Mouse (Mus musculus) liver, embryonic 16.5 days (tissue): ENCODE data around the gene Itfg2. TPM values are rescaled to one million over a fixed set of nuclear protein-coding genes. Genes with fewer than 3 reads are reported as not detected.
A peak's percentile ranks its signal among the peaks of the same experiment; 100 is the strongest.
"Not testable (repeated sequence)": the region's sequence is repeated elsewhere in the genome, so short reads cannot be mapped to it uniquely, and the experiment has no call there.

ENCODE experiments used
- ATAC-seq: fragments of 200-750 bp; cut with Nextera tagmentation; 2 replicates; pipeline ENCODE4 v1.8.0; 2017; ENCODE audit warnings: low read depth, mild to moderate bottlenecking, moderate number of reproducible peaks, moderate library complexity
- H3K27ac ChIP-seq: fragments of 300-500 bp; sonication (generic); 2 replicates; pipeline ENCODE4 v1.5.1; 2014; ENCODE audit warnings: mild to moderate bottlenecking, low read length
- H3K27me3 ChIP-seq: fragments of 300-500 bp; sonication (generic); 2 replicates; pipeline ENCODE4 v1.6.1; 2014; ENCODE audit warnings: low read depth, low read length, mixed read lengths; ENCODE audit not compliant: control insufficient read depth, insufficient read depth
- H3K36me3 ChIP-seq: fragments of 300-500 bp; sonication (generic); 2 replicates; pipeline ENCODE4 v1.6.1; 2014; ENCODE audit warnings: mild to moderate bottlenecking; ENCODE audit not compliant: control insufficient read depth, insufficient read depth
- H3K4me1 ChIP-seq: fragments of 300-500 bp; sonication (generic); 2 replicates; pipeline ENCODE4 v1.6.1; 2014; ENCODE audit warnings: low read depth, low read length, mixed read lengths; ENCODE audit not compliant: control insufficient read depth
- H3K4me2 ChIP-seq: fragments of 300-500 bp; sonication (generic); 2 replicates; pipeline ENCODE4 v1.6.1; 2014; ENCODE audit warnings: low read depth, low read length, mixed read lengths
- H3K4me3 ChIP-seq: fragments of 300-500 bp; sonication (generic); 2 replicates; pipeline ENCODE4 v1.5.1; 2014; ENCODE audit warnings: low read depth, mild to moderate bottlenecking, low read length
- H3K9ac ChIP-seq: fragments of 300-500 bp; sonication (generic); 2 replicates; pipeline ENCODE4 v1.6.1; 2014; ENCODE audit warnings: low read depth, low read length
- H3K9me3 ChIP-seq: fragments of 300-500 bp; sonication (generic); replicated peaks from 2 replicates; pipeline ENCODE4 v1.6.1; 2016; ENCODE audit warnings: low read length; ENCODE audit not compliant: control insufficient read depth
- WGBS: fragments of 180-500 bp; shearing (Covaris S2); extraction: QIAGEN DNeasy Blood & Tissue Kit; methylation state at CpG from one replicate; pipeline ENCODE4 v1.1.7; 2014; ENCODE audit not compliant: insufficient replicate concordance; 5-methylcytosine and 5-hydroxymethylcytosine counted together
- polyA plus RNA-seq: library from polyadenylated mRNA; unstranded; fragments of >200 nt; fragmentation: Nextera tagmentation; extraction: Ambion mirVana; gene quantifications from 2 replicates; pipeline ENCODE4 v1.2.1, GENCODE M21; 2015

Gene Itfg2
- polyA plus RNA-seq, 1 experiment from 2014 or later: 11.9 TPM

GRCm38 (mm10) chr6:128380594-128381167 lies 44.0 kb downstream of the Itfg2 start:
- ATAC-seq, H3K36me3 ChIP-seq, H3K4me3 ChIP-seq, H3K9ac ChIP-seq, H3K9me3 ChIP-seq, H3K27ac ChIP-seq, H3K4me2 ChIP-seq, H3K4me1 ChIP-seq, H3K27me3 ChIP-seq: not testable (repeated sequence)
- WGBS: 6% methylated on average over 1 of the region's 1 CpGs

GRCm38 (mm10) chr6:128379636-128380035 lies 45.1 kb downstream of the Itfg2 start:
- no peak overlapping the region for H3K27ac ChIP-seq
- no peaks in the 10 kb centered on the region for H3K27me3 ChIP-seq
- no peaks in the 10 kb centered on the region for H3K4me1 ChIP-seq
- no peak overlapping the region for H3K9ac ChIP-seq
- 56% methylated on average over 16 of the region's 16 CpGs for WGBS
- H3K4me2 ChIP-seq: no peak overlapping the region
- no peak overlapping the region for H3K4me3 ChIP-seq
- no peaks in the 10 kb centered on the region for H3K9me3 ChIP-seq
- peaks cover 3% of the 10 kb centered on the region; the same call in 1 of the 2 replicates for H3K36me3 ChIP-seq
- ATAC-seq: no peak

GRCm38 (mm10) chr6:128376371-128377085 lies 48.2 kb downstream of the Itfg2 start:
- Histone ChIP-seq H3K4me1 (no peaks in the 10 kb centered on the region), H3K27me3 (no peaks in the 10 kb centered on the region), H3K9me3 (no peaks in the 10 kb centered on the region), H3K9ac (no peak overlapping the region), H3K4me2 (no peak overlapping the region), H3K36me3 (peaks cover 33% of the 10 kb centered on the region), H3K4me3 (no peak overlapping the region), H3K27ac (no peak overlapping the region)
- ATAC-seq: no peak
- 79% methylated on average over 17 of the region's 17 CpGs for WGBS

- no peak within 1 kb of the TSS for H3K27ac ChIP-seq
- no peak for ATAC-seq
These were observed 49.5 kb downstream of the Itfg2 start, which contains the start of the genes Tex52 and Gm44596 for GRCm38 (mm10) chr6:128375192-128375591. Tex52 (plus strand) TSS chr6:128375456. Gm44596 (plus strand) TSS chr6:128375503.

GRCm38 (mm10) chr6:128370040-128370439 lies 54.7 kb downstream of the Itfg2 start:
- peaks cover 71% of the 10 kb centered on the region for H3K36me3 ChIP-seq
- H3K9me3 ChIP-seq: no peaks in the 10 kb centered on the region
- 78% methylated on average over 5 of the region's 5 CpGs for WGBS

More at GRCm38 (mm10) chr6:128375192-128375591, 49.5 kb downstream of the Itfg2 start, which contains the start of the genes Tex52 and Gm44596:
- no peak within 1 kb of the TSS for H3K4me2 ChIP-seq
- no peaks in the 10 kb centered on the region for H3K4me1 ChIP-seq
- H3K9ac ChIP-seq: no peak within 1 kb of the TSS
- H3K4me3 ChIP-seq: no peak within 1 kb of the TSS
- 68% methylated on average over 6 of the region's 6 CpGs for WGBS
- H3K36me3 ChIP-seq: peaks cover 44% of the 10 kb centered on the region
- no peaks in the 10 kb centered on the region for H3K27me3 ChIP-seq
- H3K9me3 ChIP-seq: no peaks in the 10 kb centered on the region

GRCm38 (mm10) chr6:128366466-128366865 lies 58.3 kb downstream of the Itfg2 start:
- Histone ChIP-seq H3K4me1 (peaks cover 20% of the 10 kb centered on the region), H3K4me2 (no peak overlapping the region), H3K36me3 (peaks cover 37% of the 10 kb centered on the region), H3K9ac (no peak overlapping the region), H3K4me3 (no peak overlapping the region), H3K9me3 (no peaks in the 10 kb centered on the region), H3K27ac (no peak overlapping the region), H3K27me3 (no peaks in the 10 kb centered on the region)
- ATAC-seq: no peak
- WGBS: 86% methylated on average over 5 of the region's 5 CpGs

More at GRCm38 (mm10) chr6:128370040-128370439, 54.7 kb downstream of the Itfg2 start:
- no peak overlapping the region for H3K27ac ChIP-seq
- no peaks in the 10 kb centered on the region for H3K27me3 ChIP-seq
- ATAC-seq: peak; percentile 73
- H3K4me3 ChIP-seq: no peak overlapping the region
- no peak overlapping the region for H3K4me2 ChIP-seq
- no peak overlapping the region for H3K9ac ChIP-seq
- peaks cover 2% of the 10 kb centered on the region for H3K4me1 ChIP-seq

- Histone ChIP-seq H3K4me1 (peaks cover 36% of the 10 kb centered on the region), H3K36me3 (peaks cover 29% of the 10 kb centered on the region), H3K4me2 (0 out of 2 replicates have a peak overlapping the region, but pooled peaks have one; percentile 18), H3K27ac (no peak overlapping the region), H3K4me3 (peak overlapping the region; percentile 16), H3K9ac (no peak overlapping the region; the same call in 1 of the 2 replicates), H3K9me3 (no peaks in the 10 kb centered on the region), H3K27me3 (no peaks in the 10 kb centered on the region)
- WGBS: 69% methylated on average over 6 of the region's 6 CpGs
- no peak for ATAC-seq
These were observed 60.0 kb downstream of the Itfg2 start for GRCm38 (mm10) chr6:128364721-128365120.

GRCm38 (mm10) chr6:128363007-128363825 lies 61.5 kb downstream of the Itfg2 start:
- Histone ChIP-seq H3K4me3 (peak overlapping the region; percentile 99), H3K9me3 (no peaks in the 10 kb centered on the region), H3K4me2 (peak overlapping the region; percentile 76), H3K27me3 (no peaks in the 10 kb centered on the region), H3K9ac (peak overlapping the region; percentile 97), H3K36me3 (peaks cover 28% of the 10 kb centered on the region), H3K4me1 (peaks cover 38% of the 10 kb centered on the region), H3K27ac (peak overlapping the region; percentile 94)
- ATAC-seq: peak; percentile 28
- WGBS: 1% methylated on average over 42 of the region's 46 CpGs
